Mouse (Mus musculus) heart, embryonic 12.5 days (tissue): ENCODE data around the gene Armc9. TPM values are rescaled to one million over a fixed set of nuclear protein-coding genes. Genes with fewer than 3 reads are reported as not detected.

Experiments
- ATAC-seq: fragments of 200-750 bp; cut with Nextera tagmentation; 2 replicates; pipeline ENCODE4 v1.8.0; 2017; ENCODE audit warnings: moderate TSS enrichment, moderate library complexity; ENCODE audit not compliant: insufficient number of reproducible peaks, low FRiP score
- H3K27ac ChIP-seq: fragments of 300-500 bp; sonication (generic); 2 replicates; pipeline ENCODE4 v1.5.1; 2016; ENCODE audit warnings: mild to moderate bottlenecking, moderate library complexity; ENCODE audit not compliant: poor library complexity, severe bottlenecking
- H3K27me3 ChIP-seq: fragments of 300-500 bp; sonication (generic); replicated peaks from 2 replicates; pipeline ENCODE4 v1.6.1; 2016; ENCODE audit warnings: mild to moderate bottlenecking, moderate library complexity
- H3K36me3 ChIP-seq: fragments of 300-500 bp; sonication (generic); 2 replicates; pipeline ENCODE4 v1.6.1; 2016; ENCODE audit warnings: mild to moderate bottlenecking, moderate library complexity
- H3K4me1 ChIP-seq: fragments of 300-500 bp; sonication (generic); replicated peaks from 2 replicates; pipeline ENCODE4 v1.6.1; 2016; ENCODE audit warnings: mild to moderate bottlenecking
- H3K4me2 ChIP-seq: fragments of 300-500 bp; sonication (generic); 2 replicates; pipeline ENCODE4 v1.6.1; 2016; ENCODE audit warnings: mild to moderate bottlenecking, moderate library complexity
- H3K4me3 ChIP-seq: fragments of 300-500 bp; sonication (generic); 2 replicates; pipeline ENCODE4 v1.5.1; 2016; ENCODE audit warnings: mild to moderate bottlenecking
- H3K9ac ChIP-seq: fragments of 300-500 bp; sonication (generic); 2 replicates; pipeline ENCODE4 v1.6.1; 2016; ENCODE audit warnings: mild to moderate bottlenecking, moderate library complexity
- H3K9me3 ChIP-seq: fragments of 300-500 bp; sonication (generic); replicated peaks from 2 replicates; pipeline ENCODE4 v1.6.1; 2016; ENCODE audit warnings: mild to moderate bottlenecking, moderate library complexity
- WGBS: fragments of 180-500 bp; shearing (Covaris S2); methylation state at CpG from one replicate; pipeline ENCODE4 v1.1.7; 2016; 5-methylcytosine and 5-hydroxymethylcytosine counted together
- polyA plus RNA-seq: library from polyadenylated mRNA; unstranded; fragments of >200 nt; fragmentation: Nextera tagmentation; extraction: Ambion mirVana; gene quantifications from 2 replicates; pipeline ENCODE4 v1.2.1, GENCODE M21; 2016

Gene Armc9
- polyA plus RNA-seq: 14.1 and 14.2 TPM in 2 replicates

DNA sequence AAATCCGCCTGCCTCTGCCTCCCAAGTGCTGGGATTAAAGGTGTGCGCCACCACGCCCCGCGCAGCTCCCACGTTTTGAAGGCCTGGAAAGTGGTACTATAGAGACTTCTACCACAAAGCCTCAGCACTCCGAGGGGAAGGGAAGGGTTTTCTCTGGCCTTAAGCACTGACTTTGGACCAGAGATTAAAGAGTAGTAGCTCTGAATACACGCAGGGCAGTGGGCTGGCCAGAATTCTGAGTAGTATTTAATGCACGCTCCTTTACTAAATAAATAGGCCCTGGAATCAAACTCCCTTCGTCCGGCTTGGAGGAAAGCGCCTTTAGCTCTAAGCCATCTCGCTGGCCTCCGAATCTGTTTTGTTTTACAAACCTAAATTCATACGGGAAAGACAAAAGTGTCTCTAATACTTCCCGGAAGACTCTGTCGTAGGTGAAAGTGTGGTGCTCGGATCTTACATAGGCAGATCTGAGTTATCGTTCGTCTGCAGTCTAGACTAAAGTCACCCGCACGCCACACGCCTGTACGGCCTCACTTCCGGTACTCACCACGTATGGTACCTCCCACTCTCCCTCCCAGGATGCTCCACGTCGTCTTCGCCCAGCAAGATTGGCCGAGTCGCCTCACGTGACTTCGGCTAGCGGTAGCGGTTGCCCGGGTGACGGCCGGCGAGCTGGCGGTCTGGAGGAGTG, at the start of gene Armc9:
Gene Armc9, plus strand, starts transcription at position 648 of the 691 bp plus-strand sequence.
- Histone ChIP-seq H3K9ac (peak within 1 kb of the TSS; percentile 87), H3K9me3 (no peaks in the 10 kb centered on the region), H3K4me3 (peak within 1 kb of the TSS; percentile 77), H3K27ac (peak within 1 kb of the TSS; percentile 84), H3K36me3 (peaks cover 4% of the 10 kb centered on the region; the same call in 1 of the 2 replicates), H3K4me2 (peak within 1 kb of the TSS; percentile 87), H3K4me1 (peaks cover 15% of the 10 kb centered on the region), H3K27me3 (no peaks in the 10 kb centered on the region)
- ATAC-seq: peak; percentile 99
- WGBS: 3% methylated on average over 40 of the region's 40 CpGs

DNA sequence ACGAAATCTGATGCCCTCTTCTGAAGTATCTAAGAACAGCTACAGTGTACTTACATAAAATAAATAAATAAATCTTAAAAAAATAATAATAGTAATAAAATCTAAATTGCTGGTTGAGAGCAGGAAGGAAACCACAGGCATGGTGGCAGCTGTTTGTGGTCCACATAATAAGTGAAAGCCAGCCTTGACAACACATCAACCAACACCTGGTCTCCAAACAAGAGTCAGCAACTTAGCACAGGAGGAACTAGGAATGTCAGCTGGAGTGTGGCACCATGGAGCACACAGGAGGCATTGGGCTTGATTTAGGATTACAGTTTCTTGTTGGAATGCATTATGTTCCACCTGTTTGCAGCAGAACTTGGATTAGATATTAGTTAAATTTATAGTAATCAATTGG, 49.5 kb upstream of the Armc9 start:
- H3K9ac ChIP-seq: no peak overlapping the region
- no peak overlapping the region for H3K27ac ChIP-seq
- H3K9me3 ChIP-seq: no peaks in the 10 kb centered on the region
- peaks cover 32% of the 10 kb centered on the region for H3K36me3 ChIP-seq
- no peaks in the 10 kb centered on the region for H3K27me3 ChIP-seq
- ATAC-seq: no peak
- H3K4me3 ChIP-seq: no peak overlapping the region
- H3K4me2 ChIP-seq: no peak overlapping the region
- WGBS: 89% methylated on average over 1 of the region's 1 CpGs
- H3K4me1 ChIP-seq: no peaks in the 10 kb centered on the region

DNA sequence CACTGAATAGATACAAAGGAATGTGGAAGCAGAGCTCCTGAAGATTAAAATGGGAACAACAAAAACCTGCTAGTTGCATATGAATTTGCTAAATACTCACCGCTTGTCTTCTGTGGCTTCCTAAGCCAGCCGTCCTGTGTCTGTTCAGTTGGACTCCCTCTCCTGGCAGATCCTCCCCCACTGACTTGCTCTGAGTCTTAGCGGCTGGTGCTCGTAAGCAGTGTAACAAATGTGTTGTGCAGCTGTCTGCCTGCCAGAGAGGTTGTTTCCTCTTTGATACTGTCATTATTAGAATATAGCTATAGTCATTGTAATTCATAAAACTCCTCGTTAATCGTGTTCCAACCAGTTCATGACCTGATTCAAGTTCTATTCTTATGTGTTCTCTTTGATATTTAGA, 42.8 kb upstream of the Armc9 start, which contains the start of gene Htr2b:
Gene Htr2b, minus strand, starts transcription at position 192 of the 400 bp plus-strand sequence.
- Histone ChIP-seq H3K4me3 (no peak within 1 kb of the TSS), H3K9ac (no peak within 1 kb of the TSS), H3K27ac (no peak within 1 kb of the TSS), H3K36me3 (peaks cover 12% of the 10 kb centered on the region; the same call in 1 of the 2 replicates), H3K4me1 (no peaks in the 10 kb centered on the region), H3K9me3 (no peaks in the 10 kb centered on the region), H3K27me3 (no peaks in the 10 kb centered on the region), H3K4me2 (no peak within 1 kb of the TSS)
- no peak for ATAC-seq
- 73% methylated on average over 6 of the region's 6 CpGs for WGBS

DNA sequence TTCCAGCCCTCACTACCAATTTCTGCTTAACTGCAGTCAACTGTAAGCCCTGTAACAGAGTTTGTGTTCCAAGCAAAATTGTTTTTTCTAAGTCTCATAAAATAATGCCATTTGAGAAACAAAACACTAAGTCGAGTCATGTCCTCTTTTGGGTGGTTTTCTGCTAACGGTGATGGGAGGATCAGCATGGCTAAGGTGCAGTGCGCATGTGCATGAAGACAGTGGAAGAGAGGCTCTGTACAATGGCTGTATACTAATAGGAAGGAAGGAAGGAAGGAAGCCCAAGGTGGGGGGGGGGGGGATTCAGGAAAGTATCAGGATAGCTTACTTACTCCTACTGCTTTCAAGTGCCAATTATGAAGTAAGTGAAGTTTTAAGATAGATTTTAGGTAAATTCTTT, 40.4 kb upstream of the Armc9 start:
- H3K27me3 ChIP-seq: no peaks in the 10 kb centered on the region
- no peak overlapping the region for H3K9ac ChIP-seq
- 83% methylated on average over 3 of the region's 3 CpGs for WGBS
- H3K36me3 ChIP-seq: peaks cover 28% of the 10 kb centered on the region
- H3K4me2 ChIP-seq: no peak overlapping the region
- no peak overlapping the region for H3K27ac ChIP-seq
- H3K4me3 ChIP-seq: no peak overlapping the region
- no peaks in the 10 kb centered on the region for H3K4me1 ChIP-seq
- no peaks in the 10 kb centered on the region for H3K9me3 ChIP-seq
- ATAC-seq: no peak

DNA sequence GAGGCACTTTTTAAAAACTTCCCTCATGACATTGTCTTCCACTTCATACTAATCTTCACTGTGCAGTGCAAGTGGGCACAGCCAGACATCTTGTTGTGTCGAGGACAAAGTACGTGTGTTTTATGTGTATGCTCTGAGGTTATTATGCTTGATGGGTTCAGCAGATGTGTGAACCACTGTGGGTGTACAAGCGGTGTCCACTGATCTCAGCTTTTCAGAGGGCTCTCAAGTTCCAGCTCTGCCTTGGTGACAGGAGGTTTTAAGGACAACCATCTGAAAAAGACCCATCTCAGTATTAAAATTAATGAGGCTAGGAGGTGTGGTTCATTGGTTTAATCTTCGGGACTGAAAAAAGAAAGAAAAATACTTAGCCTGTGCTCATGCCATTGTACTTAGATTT, 35.0 kb upstream of the Armc9 start:
- WGBS: 91% methylated on average over 4 of the region's 4 CpGs
- Histone ChIP-seq H3K9ac (no peak overlapping the region), H3K4me2 (no peak overlapping the region), H3K36me3 (peaks cover 61% of the 10 kb centered on the region), H3K4me1 (no peaks in the 10 kb centered on the region), H3K9me3 (no peaks in the 10 kb centered on the region), H3K27me3 (no peaks in the 10 kb centered on the region), H3K4me3 (no peak overlapping the region), H3K27ac (no peak overlapping the region)
- no peak for ATAC-seq

DNA sequence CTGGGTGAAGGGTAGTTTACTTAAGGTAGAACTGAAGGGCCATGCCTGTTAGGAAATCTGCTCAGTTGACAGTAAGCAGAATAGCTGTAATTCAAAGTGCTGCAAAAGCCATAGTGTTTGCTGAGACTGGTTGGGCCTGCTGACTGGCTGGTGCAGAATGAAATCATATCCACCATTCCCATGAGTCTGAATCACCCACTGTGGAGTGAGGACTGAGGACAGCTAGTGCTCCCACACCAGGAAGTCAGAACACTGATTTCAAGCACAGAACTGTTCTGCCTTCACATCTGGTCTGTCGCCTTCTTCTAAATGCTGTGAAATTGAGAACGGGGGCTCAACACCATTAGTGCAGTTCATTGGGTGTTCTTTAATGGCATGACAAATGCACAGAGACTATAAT, 28.5 kb upstream of the Armc9 start:
- WGBS: 94% methylated on average over 2 of the region's 2 CpGs
- ATAC-seq: no peak
- Histone ChIP-seq H3K4me1 (no peaks in the 10 kb centered on the region), H3K4me3 (no peak overlapping the region), H3K9ac (no peak overlapping the region), H3K4me2 (no peak overlapping the region), H3K27ac (no peak overlapping the region), H3K9me3 (no peaks in the 10 kb centered on the region), H3K27me3 (no peaks in the 10 kb centered on the region), H3K36me3 (peaks cover 79% of the 10 kb centered on the region)

DNA sequence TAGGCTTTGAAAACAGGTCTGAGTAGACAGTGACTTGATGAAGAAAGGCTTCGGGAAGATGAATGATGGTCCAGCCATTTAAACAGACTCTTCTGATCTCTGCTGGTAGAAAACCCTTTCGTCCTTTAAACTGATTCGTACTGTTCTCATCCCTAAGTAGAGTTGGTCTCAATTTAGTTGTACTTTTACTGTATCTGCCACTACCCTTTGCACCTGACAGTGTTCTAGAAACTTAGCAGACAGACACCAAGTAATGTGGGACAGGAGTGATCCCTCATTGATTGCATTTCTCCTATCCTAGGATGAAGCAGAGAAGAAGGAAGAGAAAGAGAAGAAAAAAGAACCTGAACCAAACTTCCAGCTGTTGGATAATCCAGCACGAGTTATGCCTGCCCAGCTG, 21.2 kb upstream of the Armc9 start, which contains the start of gene Gm21972:
Gene Gm21972, plus strand, starts transcription at position 301 of the 400 bp plus-strand sequence.
- no peaks in the 10 kb centered on the region for H3K27me3 ChIP-seq
- no peak within 1 kb of the TSS for H3K4me3 ChIP-seq
- H3K36me3 ChIP-seq: peaks cover 84% of the 10 kb centered on the region
- 94% methylated on average over 4 of the region's 4 CpGs for WGBS
- H3K9me3 ChIP-seq: no peaks in the 10 kb centered on the region
- no peak within 1 kb of the TSS for H3K27ac ChIP-seq
- no peak for ATAC-seq
- no peak within 1 kb of the TSS for H3K4me2 ChIP-seq
- no peak within 1 kb of the TSS for H3K9ac ChIP-seq
- no peaks in the 10 kb centered on the region for H3K4me1 ChIP-seq

DNA sequence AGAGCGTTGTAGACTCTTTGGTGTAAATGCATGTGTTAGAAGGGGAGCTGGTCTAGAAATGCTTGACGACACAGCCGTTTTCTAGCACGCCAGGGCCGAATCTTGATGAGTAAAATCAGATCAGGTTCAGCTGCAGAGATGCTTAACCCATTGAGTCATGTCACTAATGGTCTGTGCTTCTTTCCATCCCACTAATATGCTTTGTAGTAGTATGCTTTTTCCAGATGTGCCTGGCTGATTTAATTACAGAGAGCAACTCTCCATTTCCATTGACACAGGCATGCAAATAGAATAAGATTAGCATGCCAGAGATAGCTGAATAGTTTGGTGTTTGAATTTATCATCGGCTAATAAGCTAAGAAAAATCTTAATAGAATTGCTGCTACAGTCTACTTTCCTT, 19.3 kb upstream of the Armc9 start:
- peaks cover 83% of the 10 kb centered on the region for H3K36me3 ChIP-seq
- 92% methylated on average over 6 of the region's 6 CpGs for WGBS
- H3K9me3 ChIP-seq: no peaks in the 10 kb centered on the region
- H3K27ac ChIP-seq: no peak overlapping the region
- no peaks in the 10 kb centered on the region for H3K4me1 ChIP-seq
- no peak overlapping the region for H3K9ac ChIP-seq
- H3K4me3 ChIP-seq: no peak overlapping the region
- no peak overlapping the region for H3K4me2 ChIP-seq
- no peak for ATAC-seq
- no peaks in the 10 kb centered on the region for H3K27me3 ChIP-seq

DNA sequence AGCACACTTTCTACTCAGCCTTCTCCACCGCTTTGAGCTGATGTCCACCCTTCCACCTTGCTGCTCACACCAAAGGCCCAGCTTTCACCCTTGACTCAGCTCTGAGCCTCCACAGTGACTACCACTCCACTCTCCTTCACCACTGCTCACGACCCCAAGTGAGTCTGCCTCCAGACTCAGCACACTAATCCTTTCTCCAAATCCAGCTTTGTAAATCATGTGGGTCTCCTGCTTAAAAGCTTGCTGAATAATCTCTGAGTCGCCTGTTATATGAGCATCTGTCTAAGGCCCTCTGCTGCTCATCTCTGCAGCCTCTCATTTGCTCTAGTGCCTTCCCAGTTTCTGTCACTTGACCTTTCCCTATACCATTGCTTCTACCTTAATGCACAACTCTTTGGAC, 13.5 kb upstream of the Armc9 start:
- no peak for ATAC-seq
- Histone ChIP-seq H3K27me3 (no peaks in the 10 kb centered on the region), H3K9ac (no peak overlapping the region), H3K4me1 (0 out of 2 replicates have a peak, but pooled peaks cover 2% of the 10 kb centered on the region), H3K4me2 (no peak overlapping the region), H3K9me3 (no peaks in the 10 kb centered on the region), H3K27ac (no peak overlapping the region), H3K4me3 (no peak overlapping the region), H3K36me3 (peaks cover 42% of the 10 kb centered on the region)
- WGBS: 86% methylated on average over 3 of the region's 3 CpGs

DNA sequence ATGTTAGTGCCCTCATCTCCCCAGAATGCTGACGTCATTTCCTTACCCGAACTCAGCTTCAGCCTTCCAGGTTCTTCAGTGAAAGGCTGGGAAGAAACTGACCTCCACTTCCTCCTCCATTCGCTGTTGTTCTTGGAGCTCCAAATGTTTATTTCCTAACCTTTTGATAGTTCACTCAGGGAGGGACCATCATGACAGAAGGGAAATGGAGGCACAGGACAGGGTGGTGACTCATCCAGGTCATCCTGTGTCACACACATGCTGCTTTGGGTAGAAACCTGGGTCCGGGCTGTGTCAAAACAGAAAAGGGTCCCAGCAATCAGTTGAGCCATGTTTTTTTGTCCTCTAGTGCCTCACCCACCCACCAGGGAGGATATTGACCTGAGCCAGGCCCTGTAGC, 11.4 kb upstream of the Armc9 start:
- peak overlapping the region; percentile 71; the same call in 1 of the 2 replicates for H3K27ac ChIP-seq
- no peaks in the 10 kb centered on the region for H3K27me3 ChIP-seq
- peaks cover 23% of the 10 kb centered on the region for H3K36me3 ChIP-seq
- 66% methylated on average over 4 of the region's 4 CpGs for WGBS
- no peak overlapping the region for H3K4me3 ChIP-seq
- peak; percentile 80 for ATAC-seq
- no peak overlapping the region for H3K9ac ChIP-seq
- H3K4me1 ChIP-seq: 0 out of 2 replicates have a peak, but pooled peaks cover 2% of the 10 kb centered on the region
- H3K9me3 ChIP-seq: no peaks in the 10 kb centered on the region
- H3K4me2 ChIP-seq: no peak overlapping the region

DNA sequence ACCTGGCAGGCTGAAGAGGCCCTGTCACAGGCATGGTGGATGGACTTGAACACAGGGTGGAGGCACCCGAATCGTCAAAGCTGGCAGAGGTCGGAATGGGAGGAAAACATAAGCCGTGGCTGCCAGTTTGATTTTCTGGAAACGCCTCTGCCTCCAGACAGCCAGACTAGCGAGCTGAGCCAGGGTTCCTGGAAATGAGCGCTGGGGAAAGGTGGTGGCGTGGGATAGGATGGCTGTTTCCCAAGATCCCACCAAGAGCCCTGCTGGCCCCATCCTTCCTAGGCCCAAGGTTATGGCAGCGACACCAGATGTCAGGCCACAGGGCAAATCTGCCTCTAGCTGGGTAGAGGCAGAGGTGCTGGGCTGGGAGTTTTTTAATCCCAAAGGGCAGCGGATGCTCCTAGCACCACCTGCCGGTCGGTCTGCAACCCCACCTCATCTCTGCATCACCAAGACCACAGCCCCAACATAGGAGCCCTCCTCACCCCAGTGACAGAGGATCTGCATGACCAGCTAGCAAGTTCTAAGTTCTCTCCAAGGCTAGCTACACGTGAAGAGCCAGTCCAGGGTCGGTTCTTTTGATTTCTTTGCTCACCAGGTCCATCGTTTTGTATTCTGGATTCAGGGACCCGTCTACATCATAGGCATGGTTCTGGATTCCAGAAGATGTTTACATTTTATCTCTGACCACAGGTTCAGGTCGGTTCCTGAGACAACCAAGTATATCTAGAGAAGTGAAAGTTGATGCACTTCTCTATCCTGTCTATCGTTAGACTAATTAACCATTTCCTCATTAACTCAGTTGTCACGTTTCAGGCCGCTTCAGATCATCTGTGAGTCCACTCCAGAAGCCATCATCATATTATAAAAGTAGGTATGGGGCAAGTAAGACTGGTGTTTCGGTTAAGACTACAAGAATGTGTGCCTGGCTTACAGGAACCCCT, 10.3 kb upstream of the Armc9 start:
- no peak overlapping the region for H3K4me2 ChIP-seq

More for the DNA sequence above, 10.3 kb upstream of the Armc9 start:
- H3K27ac ChIP-seq: peak overlapping the region; percentile 71
- no peaks in the 10 kb centered on the region for H3K9me3 ChIP-seq
- H3K4me3 ChIP-seq: no peak overlapping the region
- H3K36me3 ChIP-seq: peaks cover 14% of the 10 kb centered on the region
- no peak overlapping the region for H3K9ac ChIP-seq
- H3K4me1 ChIP-seq: 0 out of 2 replicates have a peak, but pooled peaks cover 2% of the 10 kb centered on the region
- no peak for ATAC-seq
- WGBS: 76% methylated on average over 21 of the region's 21 CpGs
- no peaks in the 10 kb centered on the region for H3K27me3 ChIP-seq
